Mouse (Mus musculus) megakaryocyte, embryonic 14.5 days (primary cell): ENCODE measurements around the gene Ifna1. TPM values are rescaled to one million over a fixed set of nuclear protein-coding genes. Genes with fewer than 3 reads are reported as not detected.

Experiments
- H3K27me3 ChIP-seq: replicated peaks from 2 replicates; pipeline ENCODE3; 2012; ENCODE audit warnings: inconsistent platforms
- H3K36me3 ChIP-seq: replicated peaks from 2 replicates; pipeline ENCODE3; 2012; ENCODE audit warnings: low read length, inconsistent platforms, mixed read lengths
- H3K4me1 ChIP-seq: 2 replicates; pipeline ENCODE4 v1.6.1; 2012; ENCODE audit warnings: inconsistent platforms
- H3K4me3 ChIP-seq: replicated peaks from 2 replicates; pipeline ENCODE3; 2012; ENCODE audit warnings: moderate library complexity, mild to moderate bottlenecking, inconsistent platforms
- H3K9me3 ChIP-seq: 2 replicates; pipeline ENCODE4 v1.6.1; 2012; ENCODE audit warnings: inconsistent platforms
- FLI1 ChIP-seq: IDR thresholded peaks from 2 replicates; pipeline ENCODE4 v1.6.1; 2012; ENCODE audit warnings: low read length, inconsistent platforms, mixed read lengths
- GATA1 ChIP-seq: IDR thresholded peaks from 3 replicates; pipeline ENCODE4 v1.6.1; 2012; ENCODE audit warnings: mixed read lengths, low read length, inconsistent platforms, borderline replicate concordance
- polyA plus RNA-seq: library from polyadenylated mRNA; stranded (reverse); fragments of >175 nt; gene quantifications from 2 replicates; pipeline ENCODE4 v1.2.3, GENCODE M21; 2012; ENCODE audit warnings: low replicate concordance; ENCODE audit not compliant: insufficient read depth

Gene Ifna1
- polyA plus RNA-seq, 1 experiment, result not detected

GRCm38 (mm10) chr4:88867926-88868911 lies 18.3 kb downstream of the Ifna1 start:
- peaks cover 52% of the 10 kb centered on the region for H3K4me1 ChIP-seq
- no peak for TF ChIP-seq FLI1
- TF ChIP-seq GATA1, result no peak
- H3K4me3 ChIP-seq, result peak overlapping the region; percentile 91
- peaks cover 5% of the 10 kb centered on the region for H3K27me3 ChIP-seq
- no peaks in the 10 kb centered on the region for H3K36me3 ChIP-seq
- no peaks in the 10 kb centered on the region; the same call in 1 of the 2 replicates for H3K9me3 ChIP-seq

- Histone ChIP-seq H3K36me3 (no peaks in the 10 kb centered on the region), H3K9me3 (no peaks in the 10 kb centered on the region; the same call in 1 of the 2 replicates), H3K27me3 (peaks cover 2% of the 10 kb centered on the region), H3K4me3 (no peak overlapping the region), H3K4me1 (peaks cover 51% of the 10 kb centered on the region)
- TF ChIP-seq FLI1 (no peak), GATA1 (no peak)
Measured at GRCm38 (mm10) chr4:88872691-88873090, 22.8 kb downstream of the Ifna1 start.

GRCm38 (mm10) chr4:88875435-88876095 lies 25.7 kb downstream of the Ifna1 start:
- Histone ChIP-seq H3K36me3 (no peaks in the 10 kb centered on the region), H3K27me3 (peaks cover 2% of the 10 kb centered on the region), H3K4me3 (no peak overlapping the region), H3K4me1 (peaks cover 59% of the 10 kb centered on the region), H3K9me3 (no peaks in the 10 kb centered on the region; the same call in 1 of the 2 replicates)
- no peak for TF ChIP-seq GATA1
- no peak for TF ChIP-seq FLI1

GRCm38 (mm10) chr4:88876520-88876919 lies 26.6 kb downstream of the Ifna1 start:
- Histone ChIP-seq H3K9me3 (no peaks in the 10 kb centered on the region), H3K4me3 (no peak overlapping the region), H3K4me1 (peaks cover 59% of the 10 kb centered on the region), H3K36me3 (no peaks in the 10 kb centered on the region), H3K27me3 (peaks cover 2% of the 10 kb centered on the region)
- TF ChIP-seq GATA1 (no peak), FLI1 (no peak)

- TF ChIP-seq GATA1 (no peak), FLI1 (no peak)
- no peaks in the 10 kb centered on the region for H3K27me3 ChIP-seq
- H3K9me3 ChIP-seq, result no peaks in the 10 kb centered on the region
- H3K36me3 ChIP-seq, result no peaks in the 10 kb centered on the region
- H3K4me3 ChIP-seq, result peak overlapping the region; percentile 83
- peaks cover 71% of the 10 kb centered on the region for H3K4me1 ChIP-seq
Measured at GRCm38 (mm10) chr4:88878246-88878645, 28.4 kb downstream of the Ifna1 start.

GRCm38 (mm10) chr4:88878772-88879171 lies 28.9 kb downstream of the Ifna1 start:
- Histone ChIP-seq H3K36me3 (no peaks in the 10 kb centered on the region), H3K9me3 (no peaks in the 10 kb centered on the region), H3K4me3 (no peak overlapping the region), H3K4me1 (peaks cover 71% of the 10 kb centered on the region), H3K27me3 (no peaks in the 10 kb centered on the region)
- TF ChIP-seq GATA1 (no peak), FLI1 (no peak)

DNA sequence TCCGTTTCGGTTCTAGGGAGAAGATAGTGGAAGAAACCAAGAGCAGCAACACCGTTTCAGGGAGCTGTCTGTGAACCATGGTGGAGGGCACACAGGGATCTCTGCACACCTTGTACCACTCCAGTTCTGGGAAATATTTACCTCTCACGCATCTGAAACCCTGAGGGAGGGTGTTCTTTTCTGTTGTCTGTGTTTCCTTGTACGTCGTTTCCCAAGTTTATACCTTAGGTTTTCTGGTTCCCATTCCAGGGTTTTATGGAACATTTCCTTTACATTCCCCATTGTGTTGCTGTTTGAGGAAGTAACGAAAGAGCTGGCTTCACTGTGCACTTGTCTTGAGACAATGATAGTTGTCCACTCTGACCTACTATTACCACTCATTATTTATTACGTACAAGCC lies 30.2 kb downstream of the Ifna1 start, which contains the start of gene Ifne:
Gene Ifne (minus strand): TSS at position 101 of the 400 bp plus-strand sequence.
- no peak for TF ChIP-seq GATA1
- TF ChIP-seq FLI1, result no peak
- Histone ChIP-seq H3K27me3 (no peaks in the 10 kb centered on the region), H3K4me3 (no peak within 1 kb of the TSS), H3K9me3 (no peaks in the 10 kb centered on the region), H3K4me1 (peaks cover 61% of the 10 kb centered on the region), H3K36me3 (no peaks in the 10 kb centered on the region)

GRCm38 (mm10) chr4:88888236-88888635 lies 38.3 kb downstream of the Ifna1 start:
- Histone ChIP-seq H3K4me3 (no peak overlapping the region), H3K9me3 (no peaks in the 10 kb centered on the region), H3K27me3 (no peaks in the 10 kb centered on the region), H3K36me3 (no peaks in the 10 kb centered on the region), H3K4me1 (peaks cover 12% of the 10 kb centered on the region)
- TF ChIP-seq GATA1, result no peak
- TF ChIP-seq FLI1, result no peak

DNA sequence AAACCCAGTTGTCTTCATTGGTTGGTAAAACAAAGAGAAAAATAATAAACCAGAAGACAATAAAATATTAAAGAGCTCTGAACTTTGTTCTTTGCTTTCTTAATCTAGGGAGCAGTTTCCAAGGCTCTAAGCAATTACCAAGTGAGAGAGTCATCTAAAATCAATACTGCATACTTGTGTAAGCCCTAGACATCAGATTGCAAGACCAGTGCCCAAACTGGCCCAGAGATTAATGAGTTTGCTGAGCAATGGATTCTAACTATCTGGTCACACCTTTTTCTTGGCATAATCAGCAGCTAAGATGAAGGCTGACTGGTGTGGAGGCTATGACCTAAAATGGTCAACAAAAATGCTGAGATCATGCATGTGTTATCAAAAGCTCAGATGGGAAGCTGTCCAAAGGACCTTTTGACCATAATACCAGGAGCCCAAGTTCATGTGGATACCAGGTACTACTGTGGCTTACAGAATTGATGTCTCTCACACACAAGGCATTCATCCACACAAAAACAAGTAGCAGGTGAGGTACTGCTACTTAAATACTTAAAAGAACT lies 43.4 kb downstream of the Ifna1 start:
- TF ChIP-seq GATA1, result no peak
- TF ChIP-seq FLI1, result no peak
- Histone ChIP-seq H3K4me3 (no peak overlapping the region), H3K27me3 (no peaks in the 10 kb centered on the region), H3K36me3 (no peaks in the 10 kb centered on the region), H3K4me1 (peaks cover 8% of the 10 kb centered on the region), H3K9me3 (no peaks in the 10 kb centered on the region)

Other genes with a start within 250 kb of the Ifna1 start
- not detected in 2 replicates for gene Ifna12, start 246.7 kb upstream of the Ifna1 start, polyA plus RNA-seq
- gene C87499, start 215.7 kb upstream of the Ifna1 start, polyA plus RNA-seq, result not detected in 2 replicates
- gene Ifna13, start 205.6 kb upstream of the Ifna1 start, polyA plus RNA-seq, result not detected in 2 replicates
- gene Ifna16, start 173.2 kb upstream of the Ifna1 start, polyA plus RNA-seq, result not detected in 2 replicates
- gene Ifna2, start 166.2 kb upstream of the Ifna1 start, polyA plus RNA-seq, result not detected in 2 replicates
- gene Ifnab, start 158.7 kb upstream of the Ifna1 start, polyA plus RNA-seq, result not detected in 2 replicates
- 0.27 TPM in 1 of 2 replicates, not detected in the other for gene Gm26566, start 128.3 kb upstream of the Ifna1 start, polyA plus RNA-seq
- gene Klhl9, start 127.6 kb upstream of the Ifna1 start, polyA plus RNA-seq, result 1.4 and 2.6 TPM in 2 replicates
- not detected in 2 replicates for gene Gm13271, start 95.2 kb upstream of the Ifna1 start, polyA plus RNA-seq
- gene Gm13283, start 90.0 kb upstream of the Ifna1 start, polyA plus RNA-seq, result not detected in 2 replicates
- gene Gm13290, start 76.3 kb upstream of the Ifna1 start, polyA plus RNA-seq, result not detected in 2 replicates
- not detected in 2 replicates for gene Gm13289, start 73.2 kb upstream of the Ifna1 start, polyA plus RNA-seq
- not detected in 2 replicates for gene Gm13272, start 70.2 kb upstream of the Ifna1 start, polyA plus RNA-seq
- not detected in 2 replicates for gene Ifnz, start 68.0 kb upstream of the Ifna1 start, polyA plus RNA-seq
- not detected in 2 replicates for gene Gm13276, start 64.4 kb upstream of the Ifna1 start, polyA plus RNA-seq
- gene Gm13277, start 61.5 kb upstream of the Ifna1 start, polyA plus RNA-seq, result not detected in 2 replicates
- gene Gm13278, start 58.5 kb upstream of the Ifna1 start, polyA plus RNA-seq, result not detected in 2 replicates
- 0.64 TPM in 1 of 2 replicates, not detected in the other for gene Gm13275, start 55.6 kb upstream of the Ifna1 start, polyA plus RNA-seq
- not detected in 2 replicates for gene Gm13279, start 52.7 kb upstream of the Ifna1 start, polyA plus RNA-seq
- gene Gm13285, start 50.4 kb upstream of the Ifna1 start, polyA plus RNA-seq, result not detected in 2 replicates
- gene Gm13287, start 46.8 kb upstream of the Ifna1 start, polyA plus RNA-seq, result 0.64 TPM in 1 of 2 replicates, not detected in the other
- not detected in 2 replicates for gene Gm13288, start 44.6 kb upstream of the Ifna1 start, polyA plus RNA-seq
- gene Ifna7, start 33.9 kb upstream of the Ifna1 start, polyA plus RNA-seq, result not detected in 2 replicates
- gene Ifna11, start 30.1 kb upstream of the Ifna1 start, polyA plus RNA-seq, result not detected in 2 replicates
- not detected in 2 replicates for gene Ifna6, start 22.7 kb upstream of the Ifna1 start, polyA plus RNA-seq
- not detected in 2 replicates for gene Ifna5, start 14.6 kb upstream of the Ifna1 start, polyA plus RNA-seq
- gene Ifna4, start 8.2 kb upstream of the Ifna1 start, polyA plus RNA-seq, result not detected in 2 replicates
- not detected in 2 replicates for gene Ifne, start 30.1 kb downstream of the Ifna1 start, polyA plus RNA-seq